Mouse (Mus musculus) lung, embryonic 14.5 days (tissue): ENCODE data around the gene Tpd52l1. TPM values are rescaled to one million over a fixed set of nuclear protein-coding genes. Genes with fewer than 3 reads are reported as not detected.

Source experiments
- ATAC-seq: fragments of 200-750 bp; cut with Nextera tagmentation; 2 replicates; pipeline ENCODE4 v1.8.0; 2017; ENCODE audit warnings: mild to moderate bottlenecking, moderate TSS enrichment, moderate library complexity; ENCODE audit not compliant: insufficient read depth
- DNase-seq: peaks from one replicate; pipeline ENCODE4 v3.0.0-alpha.2; 2015
- H3K27ac ChIP-seq: fragments of 300-500 bp; sonication (generic); 2 replicates; pipeline ENCODE4 v1.5.1; 2014; ENCODE audit warnings: low read depth, mild to moderate bottlenecking, moderate library complexity
- H3K27me3 ChIP-seq: fragments of 300-500 bp; sonication (generic); 2 replicates; pipeline ENCODE4 v1.6.1; 2014; ENCODE audit warnings: low read length, control low read depth; ENCODE audit not compliant: insufficient read depth
- H3K36me3 ChIP-seq: fragments of 300-500 bp; sonication (generic); 2 replicates; pipeline ENCODE4 v1.6.1; 2014; ENCODE audit warnings: control low read depth; ENCODE audit not compliant: insufficient read depth
- H3K4me1 ChIP-seq: fragments of 300-500 bp; sonication (generic); 2 replicates; pipeline ENCODE4 v1.6.1; 2014; ENCODE audit warnings: antibody characterized with exemption, control low read depth; ENCODE audit not compliant: insufficient read depth
- H3K4me2 ChIP-seq: fragments of 300-500 bp; sonication (generic); 2 replicates; pipeline ENCODE4 v1.6.1; 2014; ENCODE audit warnings: mild to moderate bottlenecking
- H3K4me3 ChIP-seq: fragments of 300-500 bp; sonication (generic); 2 replicates; pipeline ENCODE4 v1.5.1; 2014; ENCODE audit warnings: low read depth, low read length
- H3K9ac ChIP-seq: fragments of 300-500 bp; sonication (generic); 2 replicates; pipeline ENCODE4 v1.6.1; 2014
- H3K9me3 ChIP-seq: fragments of 300-500 bp; sonication (generic); 2 replicates; pipeline ENCODE4 v1.6.1; 2016; ENCODE audit warnings: low read depth, low read length, control low read depth
- CTCF ChIP-seq: IDR thresholded peaks from 2 replicates; pipeline ENCODE4 v1.5.1; 2016; ENCODE audit warnings: antibody characterized with exemption, low read depth
- WGBS: fragments of 180-500 bp; shearing (Covaris S2); extraction: QIAGEN DNeasy Blood & Tissue Kit; methylation state at CpG from one replicate; pipeline ENCODE4 v1.1.7; 2014; 5-methylcytosine and 5-hydroxymethylcytosine counted together
- polyA plus RNA-seq: library from polyadenylated mRNA; unstranded; fragments of >200 nt; fragmentation: Nextera tagmentation; extraction: Ambion mirVana; gene quantifications from 2 replicates; pipeline ENCODE4 v1.2.1, GENCODE M21; 2014

The Tpd52l1 gene
- polyA plus RNA-seq, 1 experiment from 2014 or later, result 27.7 TPM

GRCm38 (mm10) chr10:31295705-31296104, 150.1 kb downstream of the Tpd52l1 start:
- Histone ChIP-seq H3K36me3 (no peaks in the 10 kb centered on the region), H3K4me3 (no peak overlapping the region), H3K4me2 (no peak overlapping the region), H3K9ac (no peak overlapping the region), H3K27ac (no peak overlapping the region), H3K4me1 (no peaks in the 10 kb centered on the region), H3K27me3 (no peaks in the 10 kb centered on the region), H3K9me3 (no peaks in the 10 kb centered on the region)
- no peak for DNase-seq
- TF ChIP-seq CTCF, result no peak
- WGBS, result 55% methylated on average over 5 of the region's 5 CpGs
- ATAC-seq, result no peak

- TF ChIP-seq CTCF, result no peak
- no peak for DNase-seq
- Histone ChIP-seq H3K4me3 (no peak overlapping the region), H3K4me2 (no peak overlapping the region), H3K4me1 (no peaks in the 10 kb centered on the region), H3K9me3 (no peaks in the 10 kb centered on the region), H3K27ac (no peak overlapping the region), H3K36me3 (no peaks in the 10 kb centered on the region), H3K9ac (no peak overlapping the region), H3K27me3 (no peaks in the 10 kb centered on the region)
- WGBS, result 90% methylated on average over 4 of the region's 4 CpGs
- no peak for ATAC-seq
Observed at GRCm38 (mm10) chr10:31288697-31289390, 156.9 kb downstream of the Tpd52l1 start.

GRCm38 (mm10) chr10:31287787-31288186, 158.0 kb downstream of the Tpd52l1 start:
- Histone ChIP-seq H3K9ac (no peak overlapping the region), H3K4me2 (no peak overlapping the region), H3K27ac (no peak overlapping the region), H3K4me1 (no peaks in the 10 kb centered on the region), H3K36me3 (no peaks in the 10 kb centered on the region), H3K4me3 (no peak overlapping the region), H3K9me3 (no peaks in the 10 kb centered on the region), H3K27me3 (no peaks in the 10 kb centered on the region)
- TF ChIP-seq CTCF, result no peak
- DNase-seq (no peak), ATAC-seq (no peak)

Other genes starting within 250 kb of the Tpd52l1 start
- gene Hddc2, start 132.6 kb downstream of the Tpd52l1 start, polyA plus RNA-seq, result 69.9 and 71.3 TPM in 2 replicates
- gene Rnf217, start 163.2 kb upstream of the Tpd52l1 start, polyA plus RNA-seq, result 2.4 and 2.8 TPM in 2 replicates